Mouse (Mus musculus) thymus, adult 2 months (tissue): ENCODE data around the gene Grik3. TPM values are rescaled to one million over a fixed set of nuclear protein-coding genes. Genes with fewer than 3 reads are reported as not detected.
"Not testable (repeated sequence)": the region's sequence is repeated elsewhere in the genome, so short reads cannot be mapped to it uniquely, and the experiment has no call there.

Source experiments
- DNase-seq: peaks from one replicate; pipeline ENCODE4 v3.0.0; 2021
- H3K27ac ChIP-seq: fragments of 200-500 bp; 2 replicates; pipeline ENCODE4 v1.5.1; 2012; ENCODE audit warnings: low read length, control low read depth; ENCODE audit not compliant: control insufficient read depth, insufficient read depth
- H3K27me3 ChIP-seq: fragments of 200-500 bp; 2 replicates; pipeline ENCODE4 v1.6.1; 2012; ENCODE audit warnings: mild to moderate bottlenecking, low read length, moderate library complexity, mixed read lengths; ENCODE audit not compliant: control insufficient read depth, insufficient read depth
- H3K36me3 ChIP-seq: fragments of 200-500 bp; 2 replicates; pipeline ENCODE4 v1.6.1; 2012; ENCODE audit warnings: mild to moderate bottlenecking, low read length, moderate library complexity; ENCODE audit not compliant: control insufficient read depth, insufficient read depth
- H3K4me1 ChIP-seq: fragments of 200-500 bp; replicated peaks from 2 replicates; pipeline ENCODE4 v1.6.1; 2012; ENCODE audit warnings: low read length; ENCODE audit not compliant: control insufficient read depth, insufficient read depth
- H3K4me3 ChIP-seq: fragments of 200-500 bp; 2 replicates; pipeline ENCODE4 v1.5.1; 2012; ENCODE audit warnings: mild to moderate bottlenecking, low read length, control low read depth, moderate library complexity; ENCODE audit not compliant: control insufficient read depth, insufficient read depth
- CTCF ChIP-seq: fragments of 200-500 bp; IDR thresholded peaks from 2 replicates; pipeline ENCODE4 v1.5.1; 2012; ENCODE audit warnings: mild to moderate bottlenecking, control low read depth, low read length, moderate library complexity, borderline replicate concordance; ENCODE audit not compliant: control insufficient read depth, poor library complexity, insufficient read depth; ENCODE audit errors: extremely low read depth
- POLR2A ChIP-seq: fragments of 200-500 bp; IDR thresholded peaks from 2 replicates; pipeline ENCODE4 v1.6.1; 2012; ENCODE audit warnings: mild to moderate bottlenecking, low read length, control low read depth, moderate library complexity; ENCODE audit not compliant: control insufficient read depth, poor library complexity, insufficient read depth; ENCODE audit errors: extremely low read depth
- WGBS: fragments of 180-500 bp; shearing (Covaris S2); methylation state at CpG from one replicate; pipeline ENCODE4 v1.1.7; 2018; 5-methylcytosine and 5-hydroxymethylcytosine counted together
- polyA plus RNA-seq: library from polyadenylated mRNA; depleted of rRNA; stranded (reverse); fragments of >200 nt; gene quantifications from 2 replicates; pipeline ENCODE4 v1.2.3, GENCODE M21; 2012

Gene Grik3
- polyA plus RNA-seq, 1 experiment = 0.13 TPM

GRCm38 (mm10) chr4:125606147-125606546 is 115.6 kb downstream of the Grik3 start:
- no peaks in the 10 kb centered on the region for H3K27me3 ChIP-seq
- no peaks in the 10 kb centered on the region for H3K4me1 ChIP-seq
- no peak for TF ChIP-seq POLR2A
- no peak for TF ChIP-seq CTCF
- no peak overlapping the region for H3K27ac ChIP-seq
- H3K4me3 ChIP-seq = no peak overlapping the region
- no peak for DNase-seq
- no peaks in the 10 kb centered on the region for H3K36me3 ChIP-seq
- WGBS = 83% methylated on average over 6 of the region's 6 CpGs

- Histone ChIP-seq H3K4me3 (no peak overlapping the region), H3K4me1 (no peaks in the 10 kb centered on the region), H3K27me3 (no peaks in the 10 kb centered on the region), H3K27ac (no peak overlapping the region), H3K36me3 (no peaks in the 10 kb centered on the region)
- 59% methylated on average over 10 of the region's 10 CpGs for WGBS
- TF ChIP-seq POLR2A (no peak), CTCF (no peak)
- no peak for DNase-seq
Measured at GRCm38 (mm10) chr4:125607397-125608042, 117.0 kb downstream of the Grik3 start.

- DNase-seq, H3K36me3 ChIP-seq, H3K4me1 ChIP-seq, H3K27ac ChIP-seq, H3K4me3 ChIP-seq, H3K27me3 ChIP-seq: not testable (repeated sequence)
- 67% methylated on average over 3 of the region's 4 CpGs for WGBS
Measured at GRCm38 (mm10) chr4:125608896-125609295, 118.4 kb downstream of the Grik3 start.

GRCm38 (mm10) chr4:125609320-125610306 is 119.1 kb downstream of the Grik3 start:
- H3K36me3 ChIP-seq = no peaks in the 10 kb centered on the region
- no peaks in the 10 kb centered on the region for H3K27me3 ChIP-seq
- no peak overlapping the region for H3K27ac ChIP-seq
- H3K4me1 ChIP-seq = no peaks in the 10 kb centered on the region
- TF ChIP-seq POLR2A = no peak
- TF ChIP-seq CTCF = no peak
- DNase-seq = no peak
- H3K4me3 ChIP-seq = no peak overlapping the region
- WGBS = 81% methylated on average over 21 of the region's 21 CpGs

DNA sequence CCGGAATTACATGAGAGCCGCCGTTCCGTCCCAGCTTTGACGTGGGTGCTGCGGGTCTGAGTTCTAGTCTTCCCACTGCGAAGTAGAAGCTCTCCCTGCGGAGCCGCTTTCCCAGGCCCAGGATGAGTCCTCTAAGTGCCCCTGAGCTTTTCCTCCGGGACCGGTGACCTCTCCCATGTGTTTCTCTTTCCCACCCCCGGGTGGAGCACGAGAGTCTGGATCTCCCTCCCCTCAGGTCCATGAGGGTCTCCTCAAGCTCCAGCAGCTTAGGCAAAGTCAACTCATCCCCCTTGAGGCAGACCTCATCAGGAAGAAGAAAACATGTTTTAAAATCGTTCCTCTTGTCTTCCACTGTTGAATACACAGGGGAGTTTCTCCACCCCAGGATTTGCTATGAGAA is 127.4 kb downstream of the Grik3 start:
- no peak for TF ChIP-seq CTCF
- no peak for TF ChIP-seq POLR2A
- Histone ChIP-seq H3K4me3 (no peak overlapping the region), H3K27me3 (no peaks in the 10 kb centered on the region), H3K36me3 (no peaks in the 10 kb centered on the region), H3K27ac (no peak overlapping the region), H3K4me1 (no peaks in the 10 kb centered on the region)
- no peak for DNase-seq
- WGBS = 81% methylated on average over 14 of the region's 14 CpGs

DNA sequence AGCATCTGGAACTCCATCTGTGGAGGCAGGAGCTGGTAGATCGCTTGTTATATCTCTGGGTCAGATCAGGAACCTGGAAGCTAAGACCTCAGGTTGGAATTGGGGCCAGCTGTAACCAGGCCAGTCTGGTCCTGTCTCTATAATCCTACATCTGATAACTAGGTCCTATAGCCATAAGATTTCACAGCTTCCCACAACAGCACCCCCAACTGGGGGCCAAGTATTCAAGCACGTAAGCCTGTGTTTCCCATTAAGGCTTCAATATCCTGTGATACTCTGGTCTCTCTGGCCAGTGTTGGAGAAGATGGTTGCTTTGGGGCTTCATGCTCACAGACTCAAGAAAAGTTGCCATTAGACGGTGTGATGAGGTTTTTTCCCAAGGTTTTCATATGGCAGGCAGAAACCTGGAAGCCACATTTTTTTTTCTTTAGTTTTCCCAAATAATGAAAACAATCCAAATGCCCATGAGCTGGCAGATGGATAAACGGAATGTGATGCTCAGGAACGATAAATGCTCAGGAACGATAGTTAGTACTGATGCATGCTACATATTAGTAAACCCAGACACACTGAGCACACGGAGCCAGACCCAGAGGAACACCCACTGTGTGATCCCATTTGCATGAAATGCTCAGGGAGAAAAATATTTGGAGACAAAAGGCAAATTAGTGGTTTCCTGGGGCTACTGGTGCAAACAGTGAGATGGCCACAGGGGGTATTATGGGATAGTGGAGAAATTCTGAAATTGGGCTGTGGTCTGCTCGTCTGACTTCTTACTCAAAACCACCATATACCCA is 128.2 kb downstream of the Grik3 start:
- no peak overlapping the region for H3K4me3 ChIP-seq
- no peak overlapping the region for H3K27ac ChIP-seq
- no peaks in the 10 kb centered on the region for H3K36me3 ChIP-seq
- no peaks in the 10 kb centered on the region for H3K4me1 ChIP-seq
- TF ChIP-seq CTCF (no peak), POLR2A (no peak)
- 83% methylated on average over 8 of the region's 8 CpGs for WGBS
- DNase-seq = no peak
- no peaks in the 10 kb centered on the region for H3K27me3 ChIP-seq
